Mouse (Mus musculus): ENCODE measurements at regions not wholly inside any gene's neighbourhood (a gene's known extent, or its start where the extent isn't known, plus 50 kb on each side); places are given as distances from the start of the nearest gene placed in this dataset.

DNA sequence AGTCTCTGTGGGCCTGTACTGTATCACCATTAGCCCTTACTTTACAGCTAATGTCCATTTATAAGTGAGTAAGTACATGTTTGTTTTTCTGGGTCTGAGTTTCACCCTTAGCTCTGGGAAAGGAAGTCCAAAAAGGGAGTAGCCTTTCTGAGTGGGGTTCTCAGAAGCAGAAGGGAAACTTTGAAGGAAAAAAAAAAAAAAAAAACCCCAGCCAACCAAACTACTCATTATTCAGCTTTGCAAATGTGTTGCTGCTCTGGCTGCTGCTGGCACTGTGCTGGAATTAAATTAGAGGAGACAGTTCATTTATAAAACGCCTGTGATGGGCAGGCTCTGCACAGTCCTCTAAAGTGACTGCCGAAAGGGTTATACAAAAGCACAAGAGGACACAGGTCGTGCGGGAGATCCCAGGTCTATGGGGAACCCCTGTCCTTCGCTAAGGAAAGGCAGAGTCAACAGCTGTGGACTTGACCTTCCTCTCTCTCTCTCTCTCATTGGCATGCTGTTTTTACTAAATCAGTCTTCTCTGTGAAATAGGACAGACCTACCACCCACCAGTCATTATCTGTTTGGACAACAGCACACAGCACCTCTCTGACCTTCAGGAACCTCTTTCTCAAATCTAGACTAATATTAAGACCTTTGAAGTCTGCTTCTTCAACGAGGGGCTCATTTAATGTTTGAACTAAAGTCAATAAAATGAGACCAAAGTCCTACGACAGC lies 165.4 kb downstream of the Cd47 start:
- DNase-seq (ENCODE audit: extremely low spot score in 1 of 2, low spot score in 1 of 2), result peak in 1 of 2 experiments; percentile 46

DNA sequence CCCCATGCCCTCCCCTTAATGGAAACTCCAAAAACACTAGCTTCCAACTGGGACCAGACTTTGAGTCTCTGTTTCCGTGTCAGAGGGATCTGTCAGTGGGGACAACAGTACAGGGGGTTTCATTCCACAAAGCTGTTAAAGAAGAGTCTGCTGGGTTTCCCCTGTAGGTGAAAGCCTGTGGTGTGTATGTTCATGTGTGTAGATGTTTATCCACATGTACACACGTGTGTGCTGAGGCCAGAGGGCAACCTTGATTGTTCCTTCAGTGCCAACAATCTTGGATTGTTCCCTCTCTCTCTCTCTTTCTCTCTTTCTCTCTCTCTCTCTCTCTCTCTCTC lies 165.9 kb downstream of the Cd47 start:
- DNase-seq (ENCODE audit: extremely low spot score in 1 of 2, low spot score in 1 of 2), result no peak

DNA sequence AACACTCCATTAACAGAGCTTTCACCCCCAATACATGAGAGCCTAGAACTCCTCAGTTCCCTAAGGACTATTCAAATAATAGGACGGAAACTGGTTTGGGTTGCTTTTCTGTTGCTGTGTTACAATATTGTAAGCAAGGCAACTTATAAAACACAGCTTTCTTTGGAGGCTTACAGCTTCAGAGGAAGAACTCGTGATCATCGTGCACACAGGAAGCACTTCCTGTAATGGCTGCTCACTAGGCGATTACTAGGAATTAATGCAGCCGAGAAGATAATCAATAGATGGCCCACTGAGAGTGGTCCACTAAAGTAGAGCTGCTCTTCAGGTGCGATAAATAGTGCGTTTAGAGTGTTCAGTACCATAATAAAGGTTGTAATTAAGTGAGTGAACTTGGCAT lies 166.8 kb downstream of the Cd47 start:
- no peak for DNase-seq (ENCODE audit: extremely low spot score in 1 of 2, low spot score in 1 of 2)

DNA sequence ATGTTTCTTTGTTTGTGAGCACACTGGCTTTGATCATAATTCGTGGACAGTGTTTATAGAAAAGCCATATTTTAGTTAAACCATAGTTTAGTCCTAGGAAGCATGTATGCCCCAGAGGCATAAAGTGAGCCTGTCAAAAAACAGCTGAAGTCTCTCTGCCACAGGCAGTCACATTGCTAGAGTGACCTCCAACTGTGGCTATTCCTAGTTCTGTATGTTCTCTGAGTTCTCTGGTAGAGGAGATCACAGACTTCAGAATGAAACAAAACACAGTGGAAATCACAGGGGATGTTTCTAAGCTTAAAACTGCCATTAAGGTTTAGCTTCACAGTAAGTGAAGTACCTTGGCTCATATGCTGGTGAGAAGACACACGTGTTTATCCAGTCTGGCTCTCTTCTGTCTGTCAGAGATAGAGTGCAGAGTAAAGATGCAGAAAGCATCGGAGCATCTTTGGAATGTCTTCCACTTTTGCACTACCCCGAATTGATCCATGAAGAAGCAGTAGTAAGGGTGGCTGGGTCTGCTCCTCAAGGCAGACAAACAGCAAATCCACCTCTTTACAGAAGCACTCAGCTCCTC lies 168.0 kb downstream of the Cd47 start:
- DNase-seq (ENCODE audit: extremely low spot score in 1 of 2, low spot score in 1 of 2), result no peak

DNA sequence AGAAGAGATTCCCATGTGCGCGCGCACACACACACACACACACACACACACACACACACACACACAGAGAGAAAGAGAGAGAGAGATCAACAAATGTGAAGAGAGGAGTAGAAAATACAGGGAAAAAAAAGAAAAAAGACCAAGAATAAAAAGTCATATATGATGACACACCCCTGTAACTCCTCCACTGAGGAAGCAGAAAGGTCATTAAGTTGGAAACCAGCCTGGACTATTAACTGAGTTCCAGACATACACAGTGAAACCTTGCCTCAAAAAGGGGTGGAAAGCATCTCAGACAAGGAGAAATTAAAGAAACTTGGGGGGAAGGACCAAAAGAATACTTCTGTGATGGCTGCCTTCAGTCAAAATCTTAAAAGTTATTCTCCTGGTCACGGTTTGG lies 168.7 kb downstream of the Cd47 start:
- DNase-seq (ENCODE audit: extremely low spot score in 1 of 2, low spot score in 1 of 2), result no peak

DNA sequence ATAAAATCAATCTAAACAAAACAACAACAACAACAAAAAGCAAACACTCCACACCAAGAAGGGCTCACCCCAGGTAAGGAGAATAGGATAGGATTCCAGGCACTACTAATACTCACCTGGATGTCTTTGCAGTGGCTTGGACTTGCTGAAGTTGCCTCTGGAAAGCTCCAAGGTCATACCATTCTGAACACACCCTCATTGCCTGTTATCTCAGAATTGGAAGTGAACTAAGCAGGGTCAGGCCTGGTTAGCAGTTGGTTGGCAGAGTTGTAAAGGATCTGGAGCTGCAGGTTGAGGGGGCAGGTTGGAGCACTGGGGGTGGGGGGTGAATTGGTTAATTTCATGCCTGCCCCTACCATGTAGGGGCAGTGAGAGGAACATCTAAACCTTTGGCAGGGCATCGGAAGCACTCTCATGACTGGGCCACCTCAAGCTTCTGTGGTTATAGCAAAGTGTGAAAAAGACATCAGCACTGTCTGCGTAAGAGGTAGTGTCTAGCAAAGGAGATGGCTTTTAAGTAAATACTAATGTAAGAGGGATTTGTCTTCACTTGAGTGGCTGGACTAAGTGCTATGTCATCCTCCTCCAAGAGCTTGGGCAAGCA lies 169.5 kb downstream of the Cd47 start:
- DNase-seq (ENCODE audit: extremely low spot score in 1 of 2, low spot score in 1 of 2), result no peak

DNA sequence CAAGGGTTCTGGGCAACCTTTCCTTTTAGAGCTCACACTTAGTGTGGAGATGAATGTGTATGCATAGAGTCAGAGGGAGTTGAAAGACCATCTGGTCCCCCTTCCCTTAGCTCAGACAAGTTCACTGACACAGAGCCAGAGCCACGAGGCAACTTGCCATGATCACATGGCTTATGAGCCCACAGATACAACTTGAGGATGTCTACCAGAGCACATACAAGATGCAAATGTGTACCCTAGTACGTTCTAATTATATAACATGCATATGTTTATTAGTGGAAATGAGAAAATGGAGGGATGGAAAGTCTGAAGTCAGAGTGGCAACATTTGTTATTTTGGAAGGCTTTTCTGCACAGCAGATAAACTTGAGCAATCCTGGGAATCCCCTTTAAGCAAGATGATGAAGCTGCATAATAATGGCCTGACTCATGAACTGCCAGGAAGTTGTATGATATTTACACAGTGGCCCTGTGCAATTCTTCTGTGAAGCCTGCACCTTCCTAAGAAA lies 170.0 kb downstream of the Cd47 start:
- DNase-seq (ENCODE audit: extremely low spot score in 1 of 2, low spot score in 1 of 2), result peak in 1 of 2 experiments; percentile 22

DNA sequence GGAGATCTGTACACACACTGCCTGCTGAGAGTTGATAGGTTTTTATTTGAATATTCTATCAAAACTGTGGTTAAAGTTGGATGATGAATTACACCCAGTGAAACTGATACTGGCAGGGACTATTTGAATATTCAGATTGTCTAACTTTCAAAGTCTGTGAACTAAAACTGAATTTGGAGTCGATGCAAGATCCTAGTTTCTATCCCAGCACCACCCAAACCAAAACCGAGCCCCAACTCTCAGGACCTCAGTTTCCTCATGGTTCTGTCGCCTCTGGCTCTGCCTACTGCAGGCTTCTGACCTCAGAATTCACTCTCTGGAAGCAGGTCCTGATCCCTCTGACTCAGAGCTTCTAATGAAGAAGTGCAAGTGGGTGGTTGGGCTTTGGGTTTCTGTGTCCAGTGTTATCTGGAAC lies 170.8 kb downstream of the Cd47 start:
- no peak for DNase-seq (ENCODE audit: extremely low spot score in 1 of 2, low spot score in 1 of 2)

DNA sequence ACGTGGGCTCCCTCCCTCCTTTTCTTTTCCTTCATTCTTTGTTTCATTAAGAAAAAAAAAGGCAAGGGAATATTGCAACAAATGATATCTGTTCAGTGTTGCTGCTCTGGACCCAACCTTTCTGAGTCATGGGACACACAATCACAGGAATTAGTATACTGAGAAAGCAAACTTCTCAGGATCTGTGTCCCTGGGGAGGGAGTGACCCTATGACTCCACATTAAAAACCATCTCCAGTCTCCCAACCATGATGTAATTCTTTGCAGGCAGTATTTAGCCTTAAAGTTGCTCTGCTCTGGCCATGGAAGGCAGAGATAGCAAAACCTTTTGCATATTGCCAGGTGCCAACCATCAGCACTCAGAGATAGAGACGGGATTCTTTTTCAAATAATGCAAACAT lies 176.9 kb downstream of the Cd47 start:
- DNase-seq (ENCODE audit: extremely low spot score in 1 of 2, low spot score in 1 of 2), result no peak

DNA sequence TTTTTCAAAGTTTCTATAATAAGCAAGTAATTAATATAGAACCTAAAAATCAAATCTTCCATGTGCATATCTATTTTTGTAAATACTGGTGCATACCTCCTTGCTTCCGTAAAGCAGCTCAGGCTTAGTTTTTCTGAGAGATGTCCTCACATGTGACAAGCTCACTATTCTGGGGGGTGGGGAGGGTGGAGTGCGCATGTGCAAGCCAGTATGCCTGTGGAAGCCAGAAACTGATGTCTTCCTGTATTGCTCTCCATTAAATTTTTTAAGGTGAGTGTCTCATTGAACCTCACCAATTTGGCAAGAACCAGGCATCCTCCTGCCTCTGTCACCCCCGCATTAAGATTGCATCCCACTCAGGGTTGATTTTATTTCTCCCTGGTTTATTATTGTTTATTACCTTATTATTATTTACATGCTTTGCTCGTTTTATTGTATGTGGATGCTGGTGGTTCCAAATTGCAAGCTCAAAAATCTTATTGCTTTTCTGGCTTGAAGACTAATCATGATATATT lies 179.2 kb downstream of the Cd47 start:
- DNase-seq (ENCODE audit: extremely low spot score in 1 of 2, low spot score in 1 of 2), result no peak

DNA sequence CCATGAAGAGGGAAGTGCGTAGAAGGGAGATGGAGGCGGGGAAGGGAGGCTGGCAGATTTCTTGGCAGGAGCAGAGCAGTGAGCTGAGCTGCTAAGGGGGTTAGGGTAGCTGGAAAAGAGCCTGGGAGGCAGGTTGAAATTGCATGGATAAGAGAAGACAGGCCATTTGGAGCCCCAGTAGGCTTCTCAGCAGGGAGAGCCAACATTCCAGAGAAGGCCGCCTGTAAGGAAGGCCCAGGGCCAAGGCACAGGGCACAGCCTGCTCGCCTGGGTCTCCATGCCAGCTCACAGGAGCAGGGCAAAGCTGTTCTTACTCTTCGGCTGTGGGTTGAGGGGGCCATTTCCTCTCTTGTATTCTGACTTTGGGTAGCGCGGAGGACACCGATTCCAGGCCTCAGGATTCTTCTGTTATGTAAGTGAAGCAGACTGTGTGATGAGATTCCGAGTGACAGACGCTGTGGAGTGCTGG lies 179.9 kb downstream of the Cd47 start:
- peak; percentile 3 to 56 for DNase-seq (ENCODE audit: extremely low spot score in 1 of 2, low spot score in 1 of 2)

DNA sequence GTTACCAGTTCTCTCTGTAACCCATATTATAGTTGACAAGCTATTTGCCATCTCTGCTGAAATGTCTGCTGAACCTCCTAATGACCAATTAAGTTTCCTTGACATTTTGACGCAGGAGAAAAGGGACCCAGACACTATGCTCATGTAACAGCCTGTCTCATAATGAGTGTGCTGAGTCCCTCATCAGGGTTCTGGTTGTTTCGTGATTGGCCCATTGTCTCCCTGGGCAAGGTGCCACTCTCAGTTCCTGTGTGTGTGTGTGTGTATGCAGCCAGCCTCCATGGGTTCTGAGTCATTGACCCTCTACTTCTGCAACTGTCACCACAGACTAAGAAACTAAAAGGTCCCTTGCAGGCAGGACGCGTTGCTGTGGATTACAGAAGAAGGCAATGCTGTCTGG lies 181.8 kb downstream of the Cd47 start:
- no peak for DNase-seq (ENCODE audit: extremely low spot score in 1 of 2, low spot score in 1 of 2)

DNA sequence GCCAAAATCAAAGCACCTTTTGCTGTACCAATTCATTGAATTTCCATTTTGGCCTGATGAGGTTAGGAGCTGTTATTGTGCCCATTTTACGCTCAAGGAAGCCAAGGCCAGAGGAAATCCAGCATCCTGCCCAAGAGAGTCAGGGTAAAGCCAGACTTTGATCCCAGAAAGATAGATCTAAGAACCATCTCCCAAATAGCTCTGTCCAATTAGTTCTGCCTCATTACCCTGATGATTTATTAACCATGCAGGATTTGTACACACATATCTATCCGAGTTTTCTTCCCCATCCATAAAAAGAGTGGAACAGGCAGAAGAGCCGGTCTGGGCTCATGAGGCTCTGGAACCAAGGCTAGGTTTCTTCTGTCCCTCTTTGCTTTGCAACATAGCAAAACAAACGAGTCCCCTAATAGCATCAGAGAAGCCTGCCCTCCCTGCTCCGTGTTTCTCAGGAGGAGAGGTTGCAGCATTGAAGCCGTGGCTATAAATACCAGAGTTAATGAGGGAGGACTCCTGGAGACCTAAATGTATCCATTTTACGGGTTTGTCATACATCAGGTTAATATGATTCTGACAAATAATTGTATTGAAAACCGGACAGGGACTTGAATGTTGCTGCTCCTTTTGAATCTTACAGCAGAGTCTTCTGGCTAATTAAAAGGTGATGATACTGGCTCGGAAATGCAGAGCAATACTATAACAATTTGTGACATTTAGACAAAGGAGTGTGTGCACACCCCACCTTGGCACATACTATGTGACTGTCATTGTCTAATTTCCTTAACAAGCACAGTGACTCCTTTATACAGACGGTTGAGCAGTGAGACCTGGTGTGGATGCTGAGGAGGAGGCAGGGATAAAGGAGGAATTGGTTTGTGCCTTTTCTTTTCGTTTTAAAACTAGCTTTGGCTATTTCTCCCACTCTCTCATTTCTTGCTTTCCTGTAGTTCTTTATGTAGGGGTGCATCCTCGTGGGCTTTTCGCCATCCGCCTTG lies 185.0 kb downstream of the Cd47 start:
- no peak for DNase-seq (ENCODE audit: extremely low spot score in 1 of 2, low spot score in 1 of 2)

DNA sequence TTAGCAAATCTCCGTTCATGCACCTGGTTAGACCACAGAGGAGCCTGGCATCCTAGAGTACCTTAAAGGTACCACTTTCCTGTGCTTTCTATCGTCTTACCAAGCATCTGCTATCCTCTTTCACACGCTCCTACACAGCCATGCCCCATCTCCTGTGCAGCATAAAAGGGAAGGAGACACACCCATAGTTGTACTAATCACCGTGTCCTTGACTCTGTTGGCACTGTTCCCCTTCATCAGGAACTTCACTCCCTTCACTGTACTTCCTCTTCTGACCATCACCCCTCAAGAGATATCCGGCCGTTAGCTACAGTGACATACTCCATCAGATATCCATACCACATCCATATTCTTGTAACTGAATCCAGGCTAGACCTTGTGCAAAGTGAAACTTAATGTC lies 186.6 kb downstream of the Cd47 start:
- no peak for DNase-seq (ENCODE audit: extremely low spot score in 1 of 2, low spot score in 1 of 2)

DNA sequence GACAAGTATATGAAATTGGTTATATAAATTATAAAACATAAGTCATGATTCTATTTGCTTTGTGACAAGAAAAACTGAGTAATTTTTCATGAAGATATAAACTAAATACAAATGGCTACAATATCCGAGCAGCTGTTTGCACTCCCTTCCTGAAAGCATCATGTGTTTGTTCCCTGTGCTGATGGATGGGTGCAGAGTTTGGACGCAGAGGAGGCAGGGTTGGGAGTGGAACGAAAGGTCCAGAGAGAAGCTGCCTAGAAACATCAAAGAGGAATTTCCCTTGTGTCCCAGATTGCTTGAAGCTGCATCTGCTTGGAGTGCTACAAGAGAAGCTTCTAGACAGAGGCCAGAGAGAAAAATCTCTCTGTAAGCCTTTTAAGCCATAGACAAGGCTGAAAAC lies 195.5 kb downstream of the Cd47 start:
- DNase-seq (ENCODE audit: extremely low spot score in 1 of 2, low spot score in 1 of 2), result no peak

DNA sequence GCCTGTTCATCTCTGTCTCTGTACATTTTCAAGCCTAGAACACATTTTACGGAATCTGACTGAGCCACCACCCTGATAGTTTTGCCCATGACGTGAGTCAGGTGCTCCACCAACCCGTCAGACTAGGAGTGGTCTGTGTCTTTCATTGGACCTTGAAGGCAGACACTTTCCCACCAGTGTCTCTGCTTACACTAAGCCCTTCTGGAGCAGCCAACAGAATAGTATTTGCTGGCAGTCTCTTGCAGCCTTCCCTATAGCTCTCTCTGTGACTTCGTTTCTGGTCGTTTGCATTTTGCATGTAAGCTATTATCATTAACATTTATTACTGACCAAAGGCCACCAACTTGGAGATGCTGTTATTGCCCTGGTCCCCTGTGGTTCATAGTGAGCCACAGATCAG lies 196.3 kb downstream of the Cd47 start:
- no peak for DNase-seq (ENCODE audit: extremely low spot score in 1 of 2, low spot score in 1 of 2)

DNA sequence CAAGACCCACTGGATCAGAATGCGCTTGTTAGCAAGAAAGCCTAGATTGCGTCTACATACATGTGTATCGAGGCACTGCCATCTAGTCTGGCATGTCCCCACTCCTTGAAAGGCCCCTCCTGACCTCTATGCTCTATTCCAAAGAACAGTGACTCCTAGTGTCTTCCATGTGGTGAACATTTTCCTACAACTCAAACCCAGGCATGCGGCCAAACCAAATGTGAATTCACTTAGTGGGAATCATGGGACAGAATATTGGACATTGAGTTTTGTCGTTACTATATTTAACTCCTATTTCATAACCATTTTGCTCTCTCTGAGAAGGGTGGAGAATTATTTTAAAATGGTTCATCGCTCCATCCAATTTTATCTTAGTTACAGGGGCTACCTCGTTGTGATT lies 196.7 kb downstream of the Cd47 start:
- no peak for DNase-seq (ENCODE audit: extremely low spot score in 1 of 2, low spot score in 1 of 2)

DNA sequence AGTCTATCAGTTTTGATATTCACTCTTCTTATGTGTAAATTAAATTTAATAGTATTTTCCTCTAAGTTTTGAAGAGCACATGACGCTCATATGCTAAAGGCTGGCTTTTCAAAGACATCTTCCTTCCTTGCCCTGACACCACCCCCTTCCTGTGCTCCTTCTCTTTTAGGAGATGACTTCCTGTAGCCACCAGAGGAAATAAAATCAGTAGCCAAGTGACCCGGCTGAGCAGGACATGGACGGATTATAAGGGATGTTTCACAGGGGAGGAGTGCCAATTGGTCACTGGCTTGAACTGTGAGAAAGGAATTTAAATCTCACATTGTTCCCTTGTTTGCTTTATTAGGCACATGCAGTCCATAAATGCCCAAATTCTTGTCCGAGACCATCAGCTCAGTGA lies 200.5 kb downstream of the Cd47 start:
- no peak for DNase-seq (ENCODE audit: extremely low spot score in 1 of 2, low spot score in 1 of 2)

DNA sequence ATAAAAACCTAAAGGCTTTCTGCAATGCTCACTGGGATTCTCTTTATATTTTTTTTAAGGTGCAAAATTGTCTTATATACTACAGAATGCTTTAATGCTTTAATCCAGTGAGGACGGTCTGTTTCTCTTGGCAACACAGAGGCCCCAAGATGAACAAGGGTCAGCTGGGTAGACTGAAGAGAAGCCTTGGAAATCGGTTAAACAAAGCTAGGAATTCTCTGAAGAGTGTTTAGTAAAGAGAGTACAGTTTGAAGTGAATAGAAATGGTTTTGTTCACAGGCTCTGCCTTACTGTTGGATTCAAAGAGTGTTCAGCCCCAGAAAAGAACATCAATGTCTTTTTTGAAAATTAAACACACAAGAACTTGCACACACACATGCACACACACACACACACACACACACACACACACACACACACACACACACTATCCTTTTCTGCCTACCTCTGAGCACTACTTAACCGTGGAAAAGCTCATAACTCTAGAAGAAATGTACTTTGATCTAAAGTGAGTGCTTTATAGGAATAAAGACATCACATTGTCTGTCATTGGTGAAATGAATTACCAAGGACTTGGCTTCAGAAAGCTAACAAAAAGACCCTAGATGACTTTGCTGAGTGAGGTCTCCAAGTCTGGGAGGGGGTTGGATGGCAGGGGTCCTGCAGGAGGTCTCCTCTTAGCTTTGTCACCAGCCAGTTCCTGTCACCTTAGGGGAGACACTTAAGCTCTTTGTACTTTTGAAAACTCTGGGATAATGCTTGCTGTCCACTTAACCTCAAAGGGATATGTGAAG lies 201.5 kb downstream of the Cd47 start:
- no peak for DNase-seq (ENCODE audit: extremely low spot score in 1 of 2, low spot score in 1 of 2)

DNA sequence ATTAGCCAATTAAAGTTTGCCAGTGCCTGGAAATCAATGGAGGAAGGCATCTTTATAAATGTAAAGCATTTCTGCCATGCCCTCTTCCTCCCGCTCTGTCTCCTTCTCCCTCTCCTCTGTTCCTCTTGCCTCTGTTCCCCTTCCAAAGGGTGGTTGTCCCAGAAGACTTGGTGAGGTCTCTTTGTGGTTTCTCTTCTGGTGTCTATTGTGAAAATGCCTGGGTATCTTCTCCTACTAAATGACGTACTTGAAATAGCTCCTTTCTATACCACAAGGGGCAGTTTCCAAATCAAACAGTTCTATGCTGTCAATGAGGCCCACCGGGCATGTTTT lies 202.1 kb downstream of the Cd47 start:
- DNase-seq (ENCODE audit: extremely low spot score in 1 of 2, low spot score in 1 of 2), result no peak

Measured in frontal cortex, adult 2 months (tissue).